Mouse (Mus musculus): ENCODE measurements around the gene Defb21. TPM values are rescaled to one million over a fixed set of nuclear protein-coding genes. Genes with fewer than 3 reads are reported as not detected.

Gene Defb21
- polyA plus RNA-seq, 1 experiment from 2014 or later: not detected

GRCm38 (mm10) chr2:152616470-152616869 is 43.9 kb downstream of the Defb21 start:
- WGBS: 83% methylated on average over 6 of the region's 6 CpGs
- no peak overlapping the region for H3K27ac ChIP-seq (replicated peaks; ENCODE audit: low read depth, low read length)
- no peaks in the 10 kb centered on the region for H3K9me3 ChIP-seq (ENCODE audit: control insufficient read depth, low read length)
- H3K4me2 ChIP-seq (ENCODE audit: low read length): no peak overlapping the region
- no peak overlapping the region for H3K9ac ChIP-seq (replicated peaks; ENCODE audit: low read length)
- H3K4me1 ChIP-seq (ENCODE audit: control insufficient read depth, insufficient read depth, low read length): no peaks in the 10 kb centered on the region
- H3K27me3 ChIP-seq (ENCODE audit: control insufficient read depth, insufficient read depth, low read length): no peaks in the 10 kb centered on the region
- no peak for ATAC-seq (ENCODE audit: low FRiP score, low TSS enrichment)
- no peak for DNase-seq
- H3K4me3 ChIP-seq (replicated peaks; ENCODE audit: low read depth, low read length): no peak overlapping the region
- no peaks in the 10 kb centered on the region for H3K36me3 ChIP-seq (ENCODE audit: control insufficient read depth, insufficient read depth, low read length)

DNA sequence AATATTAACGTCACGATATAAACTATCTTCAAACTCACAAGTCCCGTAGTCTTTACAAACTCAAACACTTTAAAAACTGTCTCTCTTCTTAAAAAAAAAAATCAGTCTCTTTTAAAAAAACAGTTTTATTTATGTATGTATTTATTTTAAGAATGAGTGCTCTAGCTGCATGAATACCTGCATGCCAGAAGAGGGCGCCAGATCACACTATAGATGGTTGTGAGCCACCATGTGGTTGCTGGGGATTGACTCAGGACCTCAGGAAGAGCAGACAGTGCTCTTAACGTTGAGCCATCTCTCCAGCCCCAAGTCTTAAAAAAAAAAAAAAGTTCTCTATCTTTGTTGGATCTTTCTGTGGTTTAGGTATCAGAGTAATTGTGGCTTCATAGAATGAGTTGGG is 44.8 kb downstream of the Defb21 start:
- no peak for DNase-seq
- Histone ChIP-seq H3K9ac (replicated peaks; ENCODE audit: low read length) (no peak overlapping the region), H3K27ac (replicated peaks; ENCODE audit: low read depth, low read length) (no peak overlapping the region), H3K36me3 (ENCODE audit: control insufficient read depth, insufficient read depth, low read length) (no peaks in the 10 kb centered on the region), H3K9me3 (ENCODE audit: control insufficient read depth, low read length) (no peaks in the 10 kb centered on the region), H3K4me1 (ENCODE audit: control insufficient read depth, insufficient read depth, low read length) (no peaks in the 10 kb centered on the region), H3K4me3 (replicated peaks; ENCODE audit: low read depth, low read length) (no peak overlapping the region), H3K4me2 (ENCODE audit: low read length) (no peak overlapping the region), H3K27me3 (ENCODE audit: control insufficient read depth, insufficient read depth, low read length) (no peaks in the 10 kb centered on the region)
- 58% methylated on average over 5 of the region's 5 CpGs for WGBS
- ATAC-seq (ENCODE audit: low FRiP score, low TSS enrichment): no peak

- WGBS: 83% methylated on average over 9 of the region's 9 CpGs
Observed at GRCm38 (mm10) chr2:152620367-152621134, 48.0 kb downstream of the Defb21 start.

GRCm38 (mm10) chr2:152622151-152622550 is 49.6 kb downstream of the Defb21 start:
- no peak for ATAC-seq (ENCODE audit: low FRiP score, low TSS enrichment)
- no peak for DNase-seq
- Histone ChIP-seq H3K4me2 (ENCODE audit: low read length) (no peak overlapping the region), H3K4me1 (ENCODE audit: control insufficient read depth, insufficient read depth, low read length) (peaks cover 13% of the 10 kb centered on the region), H3K9ac (replicated peaks; ENCODE audit: low read length) (no peak overlapping the region), H3K9me3 (ENCODE audit: control insufficient read depth, low read length) (no peaks in the 10 kb centered on the region), H3K27me3 (ENCODE audit: control insufficient read depth, insufficient read depth, low read length) (peaks cover 16% of the 10 kb centered on the region; the same call in 1 of the 2 replicates), H3K36me3 (ENCODE audit: control insufficient read depth, insufficient read depth, low read length) (no peaks in the 10 kb centered on the region), H3K4me3 (replicated peaks; ENCODE audit: low read depth, low read length) (no peak overlapping the region), H3K27ac (replicated peaks; ENCODE audit: low read depth, low read length) (no peak overlapping the region)
- 92% methylated on average over 13 of the region's 13 CpGs for WGBS

More at GRCm38 (mm10) chr2:152620367-152621134, 48.0 kb downstream of the Defb21 start:
- Histone ChIP-seq H3K4me1 (ENCODE audit: control insufficient read depth, insufficient read depth, low read length) (peaks cover 5% of the 10 kb centered on the region), H3K36me3 (ENCODE audit: control insufficient read depth, insufficient read depth, low read length) (no peaks in the 10 kb centered on the region), H3K27me3 (ENCODE audit: control insufficient read depth, insufficient read depth, low read length) (no peaks in the 10 kb centered on the region), H3K4me3 (replicated peaks; ENCODE audit: low read depth, low read length) (no peak overlapping the region), H3K4me2 (ENCODE audit: low read length) (no peak overlapping the region), H3K27ac (replicated peaks; ENCODE audit: low read depth, low read length) (no peak overlapping the region), H3K9me3 (ENCODE audit: control insufficient read depth, low read length) (no peaks in the 10 kb centered on the region), H3K9ac (replicated peaks; ENCODE audit: low read length) (no peak overlapping the region)
- DNase-seq (no peak), ATAC-seq (ENCODE audit: low FRiP score, low TSS enrichment) (no peak)

- H3K4me2 ChIP-seq (ENCODE audit: low read length): no peak within 1 kb of the TSS
- H3K27me3 ChIP-seq (ENCODE audit: control insufficient read depth, insufficient read depth, low read length): peaks cover 24% of the 10 kb centered on the region; the same call in 1 of the 2 replicates
- no peak within 1 kb of the TSS for H3K9ac ChIP-seq (replicated peaks; ENCODE audit: low read length)
- WGBS: 86% methylated on average over 7 of the region's 7 CpGs
- ATAC-seq (ENCODE audit: low FRiP score, low TSS enrichment): no peak
- no peak within 1 kb of the TSS for H3K27ac ChIP-seq (replicated peaks; ENCODE audit: low read depth, low read length)
- no peak for DNase-seq
- H3K36me3 ChIP-seq (ENCODE audit: control insufficient read depth, insufficient read depth, low read length): no peaks in the 10 kb centered on the region
- H3K4me1 ChIP-seq (ENCODE audit: control insufficient read depth, insufficient read depth, low read length): peaks cover 16% of the 10 kb centered on the region
- H3K4me3 ChIP-seq (replicated peaks; ENCODE audit: low read depth, low read length): no peak within 1 kb of the TSS
- H3K9me3 ChIP-seq (ENCODE audit: control insufficient read depth, low read length): no peaks in the 10 kb centered on the region
Observed at GRCm38 (mm10) chr2:152622953-152623352, 50.4 kb downstream of the Defb21 start, which contains the start of gene Defb25. Defb25 (minus strand) TSS chr2:152623053.

Other genes with a start within 250 kb of the Defb21 start
- gene Rbck1, start 240.1 kb upstream of the Defb21 start, polyA plus RNA-seq (2014; fragmentation: Nextera tagmentation; extraction: Ambion mirVana): 108 and 109 TPM in 2 replicates
- 0.62 and 1.2 TPM in 2 replicates for gene Trib3, start 228.7 kb upstream of the Defb21 start, polyA plus RNA-seq (2014; fragmentation: Nextera tagmentation; extraction: Ambion mirVana)
- 40.1 and 49.0 TPM in 2 replicates for gene Nrsn2, start 196.1 kb upstream of the Defb21 start, polyA plus RNA-seq (2014; fragmentation: Nextera tagmentation; extraction: Ambion mirVana)
- gene Sox12, start 174.7 kb upstream of the Defb21 start, polyA plus RNA-seq (2014; fragmentation: Nextera tagmentation; extraction: Ambion mirVana): 21.9 and 25.4 TPM in 2 replicates
- 18.0 and 19.3 TPM in 2 replicates for gene Zcchc3, start 157.7 kb upstream of the Defb21 start, polyA plus RNA-seq (2014; fragmentation: Nextera tagmentation; extraction: Ambion mirVana)
- 1.0 and 1.1 TPM in 2 replicates for gene 6820408C15Rik, start 157.2 kb upstream of the Defb21 start, polyA plus RNA-seq (2014; fragmentation: Nextera tagmentation; extraction: Ambion mirVana)
- not detected in 2 replicates for gene Defb23, start 108.1 kb upstream of the Defb21 start, polyA plus RNA-seq (2014; fragmentation: Nextera tagmentation; extraction: Ambion mirVana)
- gene Defb20, start 95.7 kb upstream of the Defb21 start, polyA plus RNA-seq (2014; fragmentation: Nextera tagmentation; extraction: Ambion mirVana): not detected in 2 replicates
- not detected in 2 replicates for gene Defb22, start 82.6 kb upstream of the Defb21 start, polyA plus RNA-seq (2014; fragmentation: Nextera tagmentation; extraction: Ambion mirVana)
- not detected in 2 replicates for gene Defb26, start 61.1 kb upstream of the Defb21 start, polyA plus RNA-seq (2014; fragmentation: Nextera tagmentation; extraction: Ambion mirVana)
- not detected in 2 replicates for gene Defb28, start 54.5 kb upstream of the Defb21 start, polyA plus RNA-seq (2014; fragmentation: Nextera tagmentation; extraction: Ambion mirVana)
- not detected in 2 replicates for gene Defb29, start 32.6 kb upstream of the Defb21 start, polyA plus RNA-seq (2014; fragmentation: Nextera tagmentation; extraction: Ambion mirVana)
- not detected in 2 replicates for gene Gm17416, start 3.4 kb upstream of the Defb21 start, polyA plus RNA-seq (2014; fragmentation: Nextera tagmentation; extraction: Ambion mirVana)
- gene Defb19, start 7.6 kb downstream of the Defb21 start, polyA plus RNA-seq (2014; fragmentation: Nextera tagmentation; extraction: Ambion mirVana): not detected in 2 replicates
- gene Defb45, start 26.7 kb downstream of the Defb21 start, polyA plus RNA-seq (2014; fragmentation: Nextera tagmentation; extraction: Ambion mirVana): not detected in 2 replicates
- not detected in 2 replicates for gene Defb36, start 31.6 kb downstream of the Defb21 start, polyA plus RNA-seq (2014; fragmentation: Nextera tagmentation; extraction: Ambion mirVana)
- gene Defb25, start 50.3 kb downstream of the Defb21 start, polyA plus RNA-seq (2014; fragmentation: Nextera tagmentation; extraction: Ambion mirVana): not detected in 2 replicates
- 0.12 and 0.27 TPM in 2 replicates for gene Rem1, start 54.2 kb downstream of the Defb21 start, polyA plus RNA-seq (2014; fragmentation: Nextera tagmentation; extraction: Ambion mirVana)
- gene H13, start 96.7 kb downstream of the Defb21 start, polyA plus RNA-seq (2014; fragmentation: Nextera tagmentation; extraction: Ambion mirVana): 177 and 184 TPM in 2 replicates
- 39.9 and 41.4 TPM in 2 replicates for gene Mcts2, start 114.3 kb downstream of the Defb21 start, polyA plus RNA-seq (2014; fragmentation: Nextera tagmentation; extraction: Ambion mirVana)
- gene Id1, start 163.5 kb downstream of the Defb21 start, polyA plus RNA-seq (2014; fragmentation: Nextera tagmentation; extraction: Ambion mirVana): 33.5 and 38.8 TPM in 2 replicates
- gene Cox4i2, start 181.4 kb downstream of the Defb21 start, polyA plus RNA-seq (2014; fragmentation: Nextera tagmentation; extraction: Ambion mirVana): 5.4 and 5.6 TPM in 2 replicates